Mouse (Mus musculus) monocyte, adult 2 months (primary cell): ENCODE measurements around the gene Zfp92.
"Not testable (repeated sequence)": the region's sequence is repeated elsewhere in the genome, so short reads cannot be mapped to it uniquely, and the experiment has no call there.

Experiments
- DNase-seq, 2 experiments: peaks; one replicate each; pipeline ENCODE4 v3.0.0; 2022; ENCODE audit warnings: low spot score in 2 of 2, low read depth in 1 of 2

Zfp92 gene

DNA sequence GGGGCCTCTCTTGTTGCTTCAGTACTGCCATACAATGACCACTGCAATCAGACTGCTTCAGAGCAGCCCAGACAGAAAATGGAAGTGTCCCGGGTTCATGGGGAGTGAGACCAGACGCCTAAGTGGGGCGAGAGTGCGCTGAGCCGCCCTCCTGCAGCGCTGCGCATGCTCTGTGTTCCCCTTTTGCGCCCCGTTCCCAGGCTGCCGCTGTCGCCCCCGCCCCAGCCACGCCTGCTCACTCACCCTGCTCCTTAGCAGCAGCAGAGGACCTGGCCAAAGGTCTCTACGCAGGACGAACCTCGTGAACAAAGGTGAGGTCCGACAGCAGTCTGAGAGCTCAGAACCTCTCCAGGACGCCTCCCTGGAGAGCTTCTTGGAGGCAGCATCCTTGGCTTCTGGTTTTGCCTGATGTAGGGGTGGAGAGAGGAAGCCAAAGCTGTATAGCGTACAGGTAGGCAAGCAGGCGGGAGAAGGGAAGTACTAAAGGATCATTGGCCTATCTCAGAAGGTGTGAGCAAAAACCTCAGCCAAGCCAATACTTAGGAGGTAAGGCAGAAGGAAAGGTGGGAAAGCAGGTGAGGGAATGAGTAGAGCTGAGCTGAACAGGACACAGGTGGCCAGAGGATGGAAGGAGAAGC lies at the start of gene Zfp92:
Gene Zfp92 (plus strand): TSS at position 217 of the 638 bp plus-strand sequence.
- DNase-seq, result no peak

DNA sequence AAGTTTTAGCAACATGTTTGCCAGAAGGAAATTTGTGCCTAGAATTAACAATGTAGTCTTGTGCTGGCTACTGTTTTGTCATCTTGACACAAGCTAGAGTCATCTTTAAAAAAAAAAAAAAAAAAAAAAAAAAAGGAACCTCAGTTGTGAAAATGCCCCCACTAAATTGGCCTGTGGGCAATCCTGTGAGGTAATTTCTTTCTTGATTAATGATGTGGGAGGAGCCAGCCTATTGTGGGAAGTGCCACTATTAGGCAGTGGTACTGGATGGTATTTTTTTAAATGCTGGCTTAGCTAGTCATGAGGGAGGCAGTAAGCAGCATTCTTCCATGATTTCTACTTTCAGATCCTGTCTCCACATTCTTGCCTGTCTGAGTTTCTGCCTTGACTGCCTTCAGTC lies 47.6 kb upstream of the Zfp92 start:
- no peak for DNase-seq

DNA sequence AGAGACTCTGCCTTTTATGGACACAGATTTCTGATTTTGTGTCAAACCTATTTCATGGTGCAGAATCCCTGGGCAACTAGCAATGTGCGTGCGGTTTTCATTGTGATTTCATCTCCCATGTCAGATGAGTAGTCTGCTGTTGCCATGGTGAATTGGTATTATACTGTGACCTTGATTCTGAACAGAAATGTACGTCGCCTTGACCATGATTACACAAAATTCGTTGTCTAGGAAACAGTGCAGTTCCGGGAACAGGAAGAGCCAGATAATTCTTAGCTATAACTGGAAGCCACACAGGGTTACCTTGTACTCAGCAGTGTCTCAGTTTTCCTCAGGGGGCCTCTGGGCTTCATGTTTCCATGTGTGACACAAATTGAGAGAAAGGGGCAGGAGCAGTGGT lies 26.5 kb upstream of the Zfp92 start:
- DNase-seq, result no peak

DNA sequence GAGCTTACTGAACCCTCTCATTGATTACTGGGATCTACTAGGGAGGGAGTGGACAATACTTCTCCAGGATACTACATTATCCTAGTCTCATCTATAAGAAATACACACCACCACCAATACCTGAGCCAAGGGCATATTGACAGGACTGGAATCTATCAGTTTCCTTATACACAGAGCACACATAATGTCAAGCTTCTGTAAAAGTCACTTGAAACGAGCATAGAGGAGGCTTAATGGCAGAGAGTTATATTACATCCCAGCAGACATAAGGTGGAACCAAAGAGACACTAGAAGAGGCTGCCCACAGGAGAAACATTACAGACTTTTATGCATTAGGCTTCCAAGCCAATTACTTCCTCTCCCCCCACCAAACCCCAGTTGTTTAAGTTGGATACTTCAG lies 26.0 kb upstream of the Zfp92 start:
- no peak for DNase-seq

DNA sequence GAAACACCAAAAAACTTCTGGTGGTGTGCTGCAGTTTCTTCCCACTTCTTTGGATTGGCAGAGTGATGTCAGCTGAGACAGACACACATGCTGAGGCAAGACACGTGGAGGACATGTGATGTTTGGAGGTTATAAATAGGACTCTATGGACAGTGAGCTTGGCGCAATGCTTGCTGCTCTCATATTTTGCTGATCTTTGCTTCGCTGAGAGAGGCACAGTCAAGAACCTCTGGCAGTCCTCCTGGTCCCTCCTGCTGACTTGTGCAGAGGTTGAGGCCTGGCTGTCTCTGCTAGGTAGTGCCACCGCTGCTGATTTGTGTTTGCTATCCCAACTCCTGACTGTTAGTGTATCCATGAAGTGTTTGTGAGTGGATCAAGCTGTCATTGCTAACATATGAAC lies 19.4 kb upstream of the Zfp92 start:
- no peak for DNase-seq

DNA sequence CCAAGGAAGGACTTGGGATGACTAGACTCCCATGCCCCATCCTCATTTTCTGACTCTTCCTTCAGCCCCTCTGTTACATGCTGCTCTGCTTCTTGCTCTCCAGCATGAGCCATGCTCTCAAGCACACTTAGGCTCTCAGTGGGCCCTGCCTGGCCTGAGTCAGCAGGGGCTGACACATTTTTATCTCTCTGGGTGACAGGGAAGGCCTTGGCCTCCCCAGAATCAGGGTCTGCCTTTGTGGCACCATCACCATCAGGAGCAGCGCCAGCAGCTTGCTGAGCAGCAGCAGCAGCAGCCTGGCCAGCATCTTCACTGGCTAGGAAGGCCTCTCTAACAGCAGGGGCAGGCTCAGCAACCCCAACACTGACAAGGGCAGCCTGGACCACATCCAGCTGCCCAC lies 14.4 kb upstream of the Zfp92 start:
- DNase-seq, result no peak

DNA sequence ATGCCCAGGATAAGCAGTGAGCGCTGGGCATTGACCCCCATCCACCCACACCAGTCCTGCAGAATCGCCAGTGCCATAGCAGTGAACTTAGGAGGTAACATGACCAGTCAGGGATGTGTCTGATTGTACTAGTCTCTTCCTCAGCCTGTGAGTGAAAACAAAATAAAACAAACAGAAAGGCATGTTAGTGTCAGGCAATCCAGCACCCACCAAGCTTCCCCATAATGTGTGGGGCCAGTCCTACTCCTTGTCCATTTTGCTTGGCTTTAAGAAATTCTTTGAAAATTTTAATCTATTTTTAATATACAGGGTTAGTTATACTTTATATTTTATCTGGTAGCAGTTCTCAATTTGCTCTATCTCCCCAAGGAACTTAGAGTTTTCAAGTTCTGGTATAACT lies 12.3 kb upstream of the Zfp92 start, which contains the start of gene Gm18336:
Gene Gm18336 (minus strand): TSS at position 101 of the 400 bp plus-strand sequence.
- not testable (repeated sequence) for DNase-seq

DNA sequence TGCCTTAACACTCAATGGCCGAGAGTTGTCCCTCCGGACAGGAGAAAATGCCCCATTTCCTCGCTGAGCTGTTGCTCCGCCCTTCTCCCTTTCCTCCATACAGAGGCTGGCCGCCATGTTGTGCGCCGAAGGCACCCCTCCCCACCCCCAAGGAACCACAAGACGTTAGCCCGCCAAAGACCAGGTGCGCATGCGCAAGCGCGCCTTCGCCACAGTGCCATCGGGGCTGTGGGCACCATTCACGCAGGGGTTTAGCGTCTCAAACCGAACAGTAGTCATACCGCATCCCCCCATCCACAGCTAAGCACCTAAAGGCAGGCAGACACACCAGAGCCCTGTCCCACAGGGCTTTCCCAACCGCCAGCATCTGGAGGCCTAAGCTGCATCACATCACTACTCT lies 9.9 kb upstream of the Zfp92 start:
- DNase-seq, result no peak

DNA sequence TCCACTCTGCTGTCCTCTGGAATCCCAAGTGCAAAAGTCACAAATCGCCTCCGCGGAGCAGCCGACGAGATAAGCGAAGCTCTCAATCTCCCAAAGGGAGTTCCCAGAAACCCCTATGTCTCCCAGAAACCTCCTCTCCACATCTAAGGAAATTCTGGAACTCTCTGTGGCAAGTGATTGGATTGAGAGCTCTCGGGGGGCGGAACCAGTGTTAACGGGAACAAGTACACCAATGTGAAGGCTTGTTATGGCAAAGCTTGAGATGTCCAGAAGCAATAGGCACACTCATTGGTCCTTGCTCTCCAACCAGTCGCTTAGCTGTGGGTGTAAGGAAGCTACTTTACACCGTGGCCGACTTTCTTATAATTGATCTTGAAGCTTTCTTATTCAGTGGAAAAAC lies 9.3 kb upstream of the Zfp92 start:
- no peak for DNase-seq

DNA sequence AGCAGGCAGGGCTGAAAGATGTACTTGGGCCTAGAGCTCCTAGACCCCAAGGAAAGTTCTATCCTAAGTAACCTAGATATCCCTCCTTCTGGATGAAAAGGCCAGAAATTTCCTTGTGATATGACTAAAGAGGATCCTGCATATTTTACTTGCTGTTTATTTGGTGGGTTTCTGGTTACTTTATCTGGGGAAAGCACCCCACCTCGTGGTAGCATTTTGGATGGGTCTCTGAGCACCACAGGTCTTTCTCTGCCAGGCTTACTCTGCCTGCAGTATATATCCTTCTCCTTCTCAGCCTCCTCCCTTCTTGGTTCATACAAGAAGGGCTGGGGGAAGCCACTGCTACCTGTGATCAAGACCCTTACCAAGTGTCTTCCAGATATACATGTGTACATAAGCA lies 1.9 kb downstream of the Zfp92 start:
- DNase-seq, result no peak

DNA sequence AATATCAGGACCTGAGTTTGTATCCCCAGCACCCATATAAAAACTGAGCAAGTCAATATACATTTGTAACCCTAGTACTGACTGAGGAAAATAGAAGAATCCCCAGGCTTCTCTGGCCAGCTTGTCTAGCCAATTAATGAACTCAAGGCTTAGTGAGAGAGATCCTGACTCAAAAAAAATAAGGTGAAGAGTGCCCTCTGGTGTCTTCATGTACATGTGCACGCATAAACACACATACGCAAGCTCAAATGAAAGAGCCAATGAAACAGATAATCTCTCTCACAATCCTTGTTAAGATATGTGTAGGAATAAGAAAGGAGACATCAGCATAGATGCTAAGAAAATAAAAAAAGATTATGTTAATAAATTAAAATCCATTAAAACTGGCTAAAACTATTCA lies 19.1 kb downstream of the Zfp92 start:
- no peak for DNase-seq

DNA sequence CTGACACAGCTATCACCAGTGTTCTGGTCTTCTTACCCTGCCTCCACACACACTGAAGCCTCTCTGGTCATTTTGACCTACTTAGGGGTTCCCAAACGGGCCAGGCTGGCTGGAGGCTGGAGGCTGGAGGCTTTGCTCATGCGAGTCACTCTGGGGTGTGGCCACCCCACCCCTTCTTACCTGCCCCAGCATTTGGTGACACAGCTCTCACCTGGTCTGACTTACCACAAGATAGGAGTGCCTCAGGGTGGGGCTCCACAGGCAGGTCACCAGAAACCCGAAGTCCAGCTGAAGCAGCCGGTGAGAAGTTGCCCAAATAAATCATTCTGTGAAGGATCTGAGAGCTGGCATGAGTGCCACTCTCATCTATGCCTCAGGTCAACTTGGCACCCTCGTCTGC lies 22.0 kb downstream of the Zfp92 start:
- DNase-seq, result no peak

DNA sequence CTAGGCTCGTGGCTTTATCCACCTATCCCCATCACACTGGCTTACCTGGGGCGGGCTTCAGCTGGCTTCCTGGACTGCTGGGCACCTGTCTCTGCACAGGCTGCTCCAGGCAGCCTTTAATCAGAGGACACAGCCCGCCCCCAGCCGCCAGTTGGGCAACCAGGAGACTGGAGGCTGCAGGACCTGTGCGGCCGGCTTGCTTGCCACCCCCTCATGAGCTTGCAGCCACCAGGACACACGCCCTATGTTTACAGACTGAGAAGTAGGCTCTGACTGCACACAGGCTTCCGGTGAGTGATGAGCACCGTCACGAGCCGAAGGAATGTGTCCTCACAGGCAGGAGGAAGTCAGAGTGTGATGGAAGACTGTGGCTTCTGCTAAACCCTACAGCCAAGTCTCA lies 24.4 kb downstream of the Zfp92 start, which contains the start of gene Trex2:
Gene Trex2 (minus strand): TSS at position 93 of the 400 bp plus-strand sequence.
- no peak for DNase-seq

DNA sequence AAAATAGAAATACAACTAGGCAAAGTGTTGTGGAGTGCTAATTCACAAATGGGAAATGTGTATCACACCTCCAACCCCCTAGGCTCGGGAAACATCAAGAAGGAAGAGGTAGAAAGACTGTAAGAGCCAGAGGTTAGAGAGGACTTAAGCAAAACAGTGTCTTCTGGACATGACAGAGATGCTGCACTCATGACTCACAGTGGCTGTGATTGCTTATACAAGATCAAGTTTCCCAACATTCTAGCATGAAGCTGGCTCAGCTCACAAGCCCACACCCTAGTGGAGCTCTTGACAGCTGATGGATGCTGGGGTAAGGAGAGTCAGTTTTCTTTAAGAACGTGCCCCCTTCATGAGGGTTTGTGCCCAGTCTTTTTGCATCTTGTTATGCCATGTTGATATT lies 30.5 kb downstream of the Zfp92 start:
- DNase-seq, result no peak

DNA sequence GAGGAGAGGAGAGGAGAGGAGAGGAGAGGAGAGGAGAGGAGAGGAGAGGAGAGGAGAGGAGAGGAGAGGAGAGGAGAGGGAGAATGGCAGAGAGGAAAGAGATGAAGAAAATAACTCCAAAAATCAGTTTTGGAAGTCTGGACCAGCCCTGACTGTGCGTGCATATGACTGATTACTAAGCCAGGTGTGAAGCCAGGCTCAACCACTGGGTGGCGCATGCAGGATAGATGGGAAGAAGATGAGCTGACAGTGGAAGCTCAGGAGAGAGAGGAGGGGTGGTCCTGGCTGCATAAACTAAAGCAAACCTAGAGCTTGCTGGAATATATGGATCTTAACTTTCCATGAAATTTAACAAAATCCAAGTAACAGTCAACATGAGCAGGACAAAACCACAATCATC lies 41.1 kb downstream of the Zfp92 start:
- DNase-seq, result no peak

DNA sequence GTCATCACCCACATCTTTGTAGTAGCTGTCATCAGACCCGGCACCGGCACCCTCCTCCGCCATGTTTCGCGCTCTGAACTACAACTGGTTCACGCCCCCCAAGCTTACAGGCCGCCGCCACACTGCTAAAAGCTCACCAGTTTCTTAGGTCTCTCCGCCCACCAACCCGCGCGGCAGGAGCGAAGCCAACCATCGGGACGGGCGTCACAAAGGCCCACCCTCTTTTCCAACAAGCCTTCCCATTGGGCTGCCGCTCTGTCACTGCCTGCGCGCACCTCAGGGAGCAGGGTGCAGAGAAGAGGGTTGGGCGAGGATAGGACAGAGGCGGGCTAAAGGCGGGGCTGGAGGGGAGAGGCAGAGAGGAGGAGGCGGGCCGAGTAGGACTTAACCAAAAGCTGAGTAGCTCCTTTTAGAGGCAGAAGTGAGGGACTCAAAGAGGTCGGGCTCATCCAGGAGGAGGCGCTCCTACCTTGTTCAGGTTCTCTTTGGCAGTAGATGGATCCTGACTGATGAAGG lies 48.0 kb downstream of the Zfp92 start, which contains the start of gene Haus7:
Gene Haus7 (minus strand): TSS at position 168 of the 516 bp plus-strand sequence.
- DNase-seq, result peak; percentile 80 to 83

DNA sequence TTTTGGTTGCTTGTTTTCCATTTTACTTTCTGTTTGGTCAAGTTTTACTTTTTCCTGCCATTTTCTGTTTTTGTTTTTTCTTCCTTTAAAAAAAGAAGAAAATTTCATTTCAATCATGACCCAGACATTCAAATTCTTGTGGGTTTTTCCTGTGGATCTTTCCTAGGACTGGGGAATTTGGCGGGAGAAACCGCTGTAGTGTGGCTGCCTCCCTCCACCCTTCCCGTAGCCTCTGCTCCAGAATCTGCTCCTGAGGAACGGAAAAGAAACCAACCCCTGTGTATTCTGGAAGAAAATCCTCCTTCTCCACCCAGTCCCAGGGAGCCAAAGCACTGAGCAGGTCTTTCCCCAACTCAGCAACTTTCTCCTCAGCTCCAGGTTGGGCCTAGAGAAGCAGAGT lies 49.9 kb downstream of the Zfp92 start:
- DNase-seq, result no peak

DNA sequence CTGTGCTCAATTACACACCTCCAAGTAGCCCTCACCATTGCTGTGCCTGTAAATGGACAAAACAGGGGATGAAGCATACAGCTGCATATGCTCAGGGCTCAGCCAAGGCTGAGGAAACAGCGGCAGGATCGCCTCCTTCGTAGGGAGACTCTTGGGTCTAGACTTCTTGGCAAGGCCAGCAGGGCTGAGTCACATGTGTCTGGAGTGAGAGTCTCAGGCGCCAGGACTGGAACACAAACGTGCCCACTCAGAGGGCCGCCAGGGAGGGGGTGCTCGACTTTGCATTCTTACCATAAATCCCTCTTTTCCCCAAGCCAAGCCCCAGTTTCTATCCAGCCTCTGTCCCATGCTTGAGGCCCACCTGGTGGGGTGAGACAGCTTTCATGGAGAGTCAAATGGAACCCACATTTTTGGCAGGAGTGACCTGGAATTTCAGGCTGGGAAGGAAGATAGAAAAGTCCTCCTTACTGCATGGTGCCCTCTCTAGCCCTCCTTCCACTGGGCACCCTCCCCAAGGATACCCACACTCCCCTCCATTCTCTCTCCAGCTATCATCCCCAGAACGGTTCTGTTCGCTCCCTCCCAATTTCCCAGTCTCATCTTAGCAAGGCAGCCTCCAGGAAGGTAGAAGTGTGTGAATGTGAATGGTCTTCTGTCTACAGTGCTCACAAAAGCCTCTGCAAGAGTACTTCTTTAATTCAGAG lies 54.7 kb downstream of the Zfp92 start:
- DNase-seq, result no peak

DNA sequence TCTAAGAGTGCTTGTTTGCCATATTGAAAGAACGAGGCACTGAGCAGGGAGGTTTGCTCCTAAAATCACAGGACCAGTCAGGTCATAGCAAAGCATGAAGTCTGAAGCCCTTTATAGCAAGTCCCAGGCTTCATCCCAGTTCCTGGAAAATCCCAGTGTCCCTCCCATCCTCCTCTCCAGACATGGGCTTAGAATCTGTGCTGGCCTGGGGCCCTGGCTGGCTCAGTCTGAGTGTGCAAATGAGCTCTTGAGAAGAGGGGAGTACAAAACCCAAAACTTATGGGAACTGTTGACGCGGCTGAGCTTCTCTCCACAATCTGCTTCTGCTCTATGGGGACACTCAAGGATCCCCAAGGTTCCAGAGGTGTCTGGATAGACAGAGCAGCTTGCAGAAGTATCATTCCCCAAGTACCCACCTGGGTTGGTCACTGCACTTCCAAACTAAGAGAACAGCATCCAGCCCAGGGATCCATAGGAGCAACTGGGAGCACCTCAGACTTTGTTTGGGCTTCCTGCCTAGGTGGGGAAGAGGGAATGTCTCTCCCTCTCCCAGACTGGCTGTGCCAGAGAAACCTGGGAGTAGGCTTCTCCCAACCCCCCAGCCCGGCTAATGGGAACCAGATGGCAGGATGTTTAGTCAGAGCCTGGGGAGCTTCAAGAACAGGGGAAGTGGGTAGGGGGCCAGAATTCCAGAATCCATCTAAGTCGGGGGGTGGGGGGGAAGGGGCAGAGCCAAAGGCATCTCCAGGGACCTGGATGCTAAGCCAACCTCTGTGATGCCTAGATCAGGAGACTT lies 56.7 kb downstream of the Zfp92 start:
- no peak for DNase-seq

DNA sequence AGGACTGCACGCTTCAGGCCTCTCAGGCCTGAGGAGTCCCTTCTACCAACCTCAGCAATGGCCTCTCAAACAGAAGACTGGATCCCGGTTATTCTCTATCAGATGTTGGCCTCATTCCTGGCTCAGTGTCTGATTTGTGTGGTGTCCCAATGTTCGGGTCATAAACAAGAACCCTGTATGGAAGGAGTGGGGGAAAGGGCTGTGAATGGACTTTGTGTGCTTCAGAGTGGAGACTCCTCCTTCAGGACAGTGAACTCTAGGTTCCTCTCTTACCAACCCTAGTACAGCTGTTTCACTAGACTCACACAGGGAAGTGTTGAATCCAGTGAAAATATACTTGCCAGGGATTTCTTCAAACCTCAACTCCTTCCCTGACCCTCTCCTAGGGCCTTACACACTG lies 57.4 kb downstream of the Zfp92 start:
- no peak for DNase-seq

DNA sequence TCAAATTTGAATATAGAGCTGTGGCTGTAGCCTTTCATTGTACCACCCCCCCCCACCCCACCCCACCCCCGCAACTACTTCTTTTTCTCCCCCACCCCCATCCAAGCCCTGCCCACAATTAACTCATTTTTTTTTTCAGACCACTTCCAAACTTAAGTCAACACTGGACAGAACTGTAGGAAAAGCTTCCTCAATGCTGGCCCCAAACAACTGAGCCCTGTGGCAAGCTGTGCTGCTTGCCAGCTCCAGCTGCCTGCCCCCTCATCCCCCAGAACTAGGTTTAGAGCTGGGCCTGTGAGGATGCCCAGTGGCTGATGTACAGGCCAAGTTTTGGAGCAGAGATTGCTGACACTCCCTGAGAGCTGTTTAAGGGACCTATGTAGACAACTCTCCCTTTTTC lies 57.9 kb downstream of the Zfp92 start:
- DNase-seq, result no peak

DNA sequence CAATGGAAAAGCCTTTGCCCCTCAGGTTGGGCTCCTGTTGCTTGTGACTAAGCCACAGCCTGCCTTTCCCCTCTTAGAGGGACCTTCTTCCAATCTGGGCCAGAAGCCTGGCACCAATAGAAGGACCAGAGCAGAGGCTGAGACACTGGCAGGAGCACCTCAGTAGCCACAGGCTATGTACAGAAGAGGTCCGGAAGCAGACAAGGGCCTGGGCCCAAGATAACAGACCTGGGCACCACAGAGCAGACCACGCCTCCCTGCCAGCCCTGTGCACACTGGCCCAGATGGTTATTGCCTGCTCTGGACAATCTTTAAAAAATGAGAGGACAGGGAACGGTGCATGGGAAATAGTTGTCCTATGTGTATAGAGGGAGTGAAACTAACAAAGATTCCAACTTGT lies 60.9 kb downstream of the Zfp92 start:
- no peak for DNase-seq
